Mouse (Mus musculus) mesoderm, embryonic 11.5 days (tissue): ENCODE measurements around the gene Cda.

Experiments
- DNase-seq: peaks from one replicate; pipeline ENCODE4 v3.0.0-alpha.2; 2012; ENCODE audit warnings: low read depth, low spot score

Gene Cda

GRCm38 (mm10) chr4:138307739-138308138 lies 60.1 kb downstream of the Cda start:
- DNase-seq = no peak

- no peak for DNase-seq
Measured at GRCm38 (mm10) chr4:138307025-138307424, 60.8 kb downstream of the Cda start.

- DNase-seq = peak; percentile 100
Measured at GRCm38 (mm10) chr4:138304340-138305104, 63.3 kb downstream of the Cda start, which contains the start of gene Ddost. Gene Ddost, plus strand, starts transcription at chr4:138304730.

- DNase-seq = no peak
Measured at GRCm38 (mm10) chr4:138303742-138304141, 64.0 kb downstream of the Cda start.

GRCm38 (mm10) chr4:138303011-138303410 lies 64.8 kb downstream of the Cda start:
- DNase-seq = no peak

GRCm38 (mm10) chr4:138301271-138301780 lies 66.5 kb downstream of the Cda start:
- DNase-seq = no peak

- no peak for DNase-seq
Measured at GRCm38 (mm10) chr4:138293949-138294550, 73.7 kb downstream of the Cda start.

GRCm38 (mm10) chr4:138293261-138293948 lies 74.4 kb downstream of the Cda start:
- no peak for DNase-seq

- no peak for DNase-seq
Measured at GRCm38 (mm10) chr4:138292028-138292427, 75.8 kb downstream of the Cda start.

GRCm38 (mm10) chr4:138288691-138289090 lies 79.1 kb downstream of the Cda start:
- DNase-seq = no peak
